Mouse (Mus musculus): Measurements from ENCODE around the gene Pex3.

GRCm38 (mm10) chr10:13569818-13570217 lies 16.9 kb upstream of the Pex3 start:
- TF ChIP-seq TAL1 (IDR thresholded peaks at IDR 0.05; ENCODE audit: low read length): no peak
- no peak for TF ChIP-seq GATA1 (IDR thresholded peaks at IDR 0.05; ENCODE audit: low read length)

Measured in erythroblast, embryonic 14.5 days (primary cell).